Mouse (Mus musculus) layer of hippocampus, adult 18-20 months (tissue): ENCODE measurements around the gene Olfr844. TPM values are rescaled to one million over a fixed set of nuclear protein-coding genes. Genes with fewer than 3 reads are reported as not detected.

ENCODE experiments used
- DNase-seq, 2 experiments: peaks; one replicate each; pipeline ENCODE4 v3.0.0; 2022; ENCODE audit warnings: low spot score in 2 of 2
- long read RNA-seq: library from polyadenylated mRNA; stranded (forward); transcript quantifications from one replicate; pipeline ENCODE4 v2.0.0, GENCODE M21; 2021
- total RNA-seq, 2 experiments: library from RNA; stranded (reverse); gene quantifications; 2 replicates each; pipeline ENCODE4 v1.2.3; 2021

Gene Olfr844
- total RNA-seq = not detected
- long read RNA-seq = 0 reads

- DNase-seq = no peak
Observed at GRCm38 (mm10) chr9:19316047-19316446, at the start of gene Olfr844. Gene Olfr844 (plus strand): TSS chr9:19316347.

DNA sequence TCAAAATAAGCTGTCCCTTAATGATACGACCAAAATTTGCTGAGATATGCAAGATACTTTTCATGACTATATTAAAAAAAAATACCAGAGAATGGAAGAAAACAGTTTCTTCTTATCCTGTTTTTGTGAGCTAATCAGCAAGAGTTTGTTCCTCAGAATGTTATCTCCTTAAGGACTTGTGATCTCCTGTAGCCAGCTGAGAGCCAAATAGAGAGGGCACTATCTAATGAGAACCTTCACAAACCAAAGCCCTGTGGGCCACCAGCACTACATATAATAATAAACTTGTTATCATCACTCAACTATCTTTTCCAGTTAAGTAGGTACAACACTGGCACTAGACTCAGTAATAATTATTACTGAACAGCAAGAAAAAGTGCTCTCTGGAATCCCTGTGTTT lies 20.0 kb downstream of the Olfr844 start, which contains the start of gene Olfr845:
Gene Olfr845 (plus strand): TSS at position 301 of the 400 bp plus-strand sequence.
- DNase-seq = no peak

DNA sequence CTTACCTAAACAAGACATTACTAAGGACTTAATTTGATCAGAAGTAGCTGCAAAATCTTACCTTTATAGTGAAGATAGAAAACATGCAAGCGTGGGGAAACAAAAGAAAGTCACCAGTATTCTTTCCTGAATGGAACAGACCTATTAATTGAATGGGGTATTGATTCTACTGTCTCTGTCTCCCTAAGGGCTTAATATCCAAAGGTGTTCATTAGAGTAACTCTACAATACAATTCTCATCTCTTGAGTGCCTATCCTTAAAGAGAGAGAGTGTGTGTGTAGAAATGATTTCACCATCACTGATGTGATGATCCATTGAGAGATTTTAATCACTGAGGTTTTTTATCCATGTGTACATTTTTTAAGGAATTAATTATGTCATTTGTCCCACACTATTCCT lies 47.8 kb downstream of the Olfr844 start, which contains the start of gene Olfr846:
Gene Olfr846 (minus strand): TSS at position 101 of the 400 bp plus-strand sequence.
- no peak for DNase-seq

Other genes with a start within 250 kb of the Olfr844 start
- gene Olfr836, start 196.0 kb upstream of the Olfr844 start, total RNA-seq = not detected
- not detected for gene Olfr837, start 180.0 kb upstream of the Olfr844 start, total RNA-seq
- gene Olfr839-ps1, start 139.0 kb upstream of the Olfr844 start, total RNA-seq = under 1 TPM in 1 of 2 experiments, not detected in 1; 0.05 TPM
- not detected for gene Olfr843, start 64.4 kb upstream of the Olfr844 start, total RNA-seq
- not detected for gene Olfr845, start 20.1 kb downstream of the Olfr844 start, total RNA-seq
- gene Olfr846, start 47.7 kb downstream of the Olfr844 start, total RNA-seq = not detected
- not detected for gene Olfr847, start 62.3 kb downstream of the Olfr844 start, total RNA-seq
- gene Olfr849, start 123.9 kb downstream of the Olfr844 start, total RNA-seq = not detected
- gene Olfr850, start 161.9 kb downstream of the Olfr844 start, total RNA-seq = not detected
- gene Olfr851, start 176.9 kb downstream of the Olfr844 start, total RNA-seq = not detected
- gene Olfr853, start 224.7 kb downstream of the Olfr844 start, total RNA-seq = not detected